Mouse (Mus musculus) ES-E14 (cell line): ENCODE results near the gene Pbx3. TPM values are rescaled to one million over a fixed set of nuclear protein-coding genes. Genes with fewer than 3 reads are reported as not detected.

Experiments
- DNase-seq: peaks from one replicate; pipeline ENCODE4 v3.0.0-alpha.2; 2013; ENCODE audit warnings: low read depth, low spot score
- H3K27ac ChIP-seq: 2 replicates; pipeline ENCODE4 v1.5.1; 2012; ENCODE audit warnings: low read depth, mild to moderate bottlenecking, low read length, moderate library complexity, mixed read lengths; ENCODE audit not compliant: poor library complexity, insufficient read depth, severe bottlenecking
- H3K36me3 ChIP-seq: 2 replicates; pipeline ENCODE4 v1.6.1; 2012; ENCODE audit warnings: mild to moderate bottlenecking, low read length, moderate library complexity, mixed read lengths; ENCODE audit not compliant: control insufficient read depth, poor library complexity, insufficient read depth, severe bottlenecking
- H3K4me1 ChIP-seq, 2 experiments: fragments of 150-350 bp in 1 of 2; sonication (generic) in 1 of 2; 2 replicates each; pipeline ENCODE4 v1.6.1; 2012; ENCODE audit warnings: low read length in 2 of 2, mild to moderate bottlenecking in 1 of 2, mixed read lengths in 1 of 2; ENCODE audit not compliant: control insufficient read depth in 2 of 2, insufficient read depth in 2 of 2, poor library complexity in 1 of 2
- H3K4me3 ChIP-seq, 2 experiments: fragments of 150-350 bp in 1 of 2; sonication (generic) in 1 of 2; 2 replicates each; pipeline ENCODE4 v1.5.1; 2012; ENCODE audit warnings: low read length in 2 of 2, low read depth in 1 of 2, mild to moderate bottlenecking in 1 of 2, mixed read lengths in 1 of 2; ENCODE audit not compliant: insufficient read depth in 1 of 2, poor library complexity in 1 of 2, severe bottlenecking in 1 of 2
- H3K9ac ChIP-seq: 2 replicates; pipeline ENCODE4 v1.6.1; 2012; ENCODE audit warnings: low read depth, mild to moderate bottlenecking, low read length, mixed read lengths; ENCODE audit not compliant: poor library complexity, insufficient read depth, severe bottlenecking
- H3K9me3 ChIP-seq: fragments of 150-350 bp; sonication (generic); 2 replicates; pipeline ENCODE4 v1.6.1; 2012; ENCODE audit warnings: low read depth, mild to moderate bottlenecking, low read length; ENCODE audit not compliant: control insufficient read depth, insufficient read depth
- CHD2 ChIP-seq: IDR thresholded peaks from 2 replicates; pipeline ENCODE4 v1.6.1; 2014; ENCODE audit warnings: mild to moderate bottlenecking, low read depth, low read length, inconsistent platforms
- HCFC1 ChIP-seq: IDR thresholded peaks from 2 replicates; pipeline ENCODE4 v1.6.1; 2012; ENCODE audit warnings: low read length, inconsistent platforms, borderline replicate concordance; ENCODE audit not compliant: insufficient read depth
- MAFK ChIP-seq: IDR thresholded peaks from 2 replicates; pipeline ENCODE4 v1.6.1; 2014; ENCODE audit warnings: mild to moderate bottlenecking, low read depth, low read length, inconsistent platforms; ENCODE audit not compliant: insufficient read depth
- ZC3H11A ChIP-seq: IDR thresholded peaks from 2 replicates; pipeline ENCODE4 v1.6.1; 2012; ENCODE audit warnings: low read depth, mild to moderate bottlenecking, inconsistent platforms, low read length, borderline replicate concordance
- ZNF384 ChIP-seq: IDR thresholded peaks from 2 replicates; pipeline ENCODE4 v1.6.1; 2012; ENCODE audit warnings: low read depth, low read length, inconsistent platforms
- in situ Hi-C, 2 experiments: fragments of 600-800 bp; cut with MboI; formaldehyde crosslinking; loops; one replicate each; pipeline ENCODE4 v1.15.1; 2025; ENCODE audit warnings: low sequenced_read_pairs in 2 of 2, inconsistent platforms in 1 of 2; ENCODE audit not compliant: unreplicated experiment in 2 of 2
- total RNA-seq: library from RNA; depleted of rRNA; stranded (reverse); fragments of 300-350 nt; gene quantifications from 2 replicates; pipeline ENCODE4 v1.2.3, GENCODE M21; 2012

Gene Pbx3
- total RNA-seq, 1 experiment: 6.6 TPM

- in situ Hi-C loops: no loop called here
- Histone ChIP-seq H3K27ac (no peak overlapping the region), H3K36me3 (no peaks in the 10 kb centered on the region), H3K4me1 (no peaks in the 10 kb centered on the region; a peak in 1 of 4 replicates), H3K4me3 (no peak overlapping the region), H3K9me3 (no peaks in the 10 kb centered on the region), H3K9ac (no peak overlapping the region)
- TF ChIP-seq CHD2: no peak
- TF ChIP-seq MAFK: no peak
- no peak for TF ChIP-seq ZNF384
- TF ChIP-seq HCFC1: no peak
- no peak for TF ChIP-seq ZC3H11A
- DNase-seq: no peak
Observed at GRCm38 (mm10) chr2:34148214-34148613, 224.7 kb downstream of the Pbx3 start.

DNA sequence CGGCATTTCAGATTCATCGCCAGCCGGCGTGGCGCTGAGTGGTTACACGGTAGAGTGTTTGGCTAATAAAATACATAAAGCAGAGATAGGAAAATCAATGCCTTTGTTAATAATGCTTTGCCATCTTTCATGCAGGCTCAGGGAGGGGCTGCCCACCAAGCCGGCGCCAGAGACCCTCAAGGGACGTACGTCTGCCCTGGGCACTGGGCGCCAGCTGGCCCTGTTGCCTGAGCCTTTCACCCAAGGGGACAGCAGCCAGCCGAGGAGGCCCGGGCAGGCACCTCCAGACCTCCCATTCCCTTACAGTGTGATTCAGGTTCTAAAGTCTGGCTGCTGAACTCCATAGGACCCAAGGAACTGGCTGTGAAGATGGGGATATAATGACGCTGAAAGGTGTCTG, 225.5 kb downstream of the Pbx3 start:
- H3K27ac ChIP-seq: no peak overlapping the region
- no peak overlapping the region for H3K9ac ChIP-seq
- in situ Hi-C loops: no loop called here
- TF ChIP-seq ZC3H11A (no peak), ZNF384 (no peak), MAFK (no peak), HCFC1 (no peak)
- no peaks in the 10 kb centered on the region for H3K36me3 ChIP-seq
- H3K4me1 ChIP-seq: no peaks in the 10 kb centered on the region; a peak in 1 of 4 replicates
- no peak for DNase-seq
- H3K4me3 ChIP-seq: no peak overlapping the region
- H3K9me3 ChIP-seq: no peaks in the 10 kb centered on the region

- no peak for DNase-seq
- no peaks in the 10 kb centered on the region for H3K9me3 ChIP-seq
- no peaks in the 10 kb centered on the region for H3K36me3 ChIP-seq
- no peaks in the 10 kb centered on the region; a peak in 1 of 4 replicates for H3K4me1 ChIP-seq
- H3K27ac ChIP-seq: no peak overlapping the region
- TF ChIP-seq CHD2 (no peak), ZC3H11A (no peak), ZNF384 (no peak), MAFK (no peak), HCFC1 (no peak)
- H3K9ac ChIP-seq: no peak overlapping the region
- in situ Hi-C loops: no loop called here
- no peak overlapping the region for H3K4me3 ChIP-seq
Observed at GRCm38 (mm10) chr2:34147036-34147435, 225.9 kb downstream of the Pbx3 start.

DNA sequence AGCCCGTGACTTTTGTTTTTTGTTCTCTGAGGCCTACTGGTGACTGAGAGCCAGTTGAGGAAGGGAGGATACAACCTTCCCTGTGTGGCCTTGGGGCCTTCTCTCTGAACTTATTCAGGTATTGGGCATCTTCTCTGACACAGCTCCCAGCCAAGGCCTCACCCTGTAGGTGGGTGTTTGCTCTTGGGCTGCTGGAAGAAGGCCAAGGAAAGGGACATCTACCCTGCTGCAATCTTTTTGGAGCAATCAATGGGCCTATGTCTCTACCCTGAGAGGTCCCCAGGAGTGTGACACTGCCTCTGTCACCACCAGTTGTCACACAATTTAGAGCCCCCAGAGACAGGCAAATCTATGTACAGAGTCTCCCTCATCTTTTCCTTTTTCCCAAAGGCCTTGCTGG, 226.5 kb downstream of the Pbx3 start:
- Histone ChIP-seq H3K36me3 (no peaks in the 10 kb centered on the region), H3K4me3 (no peak overlapping the region), H3K9me3 (no peaks in the 10 kb centered on the region), H3K4me1 (no peaks in the 10 kb centered on the region; a peak in 1 of 4 replicates), H3K9ac (no peak overlapping the region), H3K27ac (no peak overlapping the region)
- in situ Hi-C loops: no loop called here
- no peak for DNase-seq
- TF ChIP-seq MAFK (no peak), HCFC1 (no peak), CHD2 (no peak), ZNF384 (no peak), ZC3H11A (no peak)

DNA sequence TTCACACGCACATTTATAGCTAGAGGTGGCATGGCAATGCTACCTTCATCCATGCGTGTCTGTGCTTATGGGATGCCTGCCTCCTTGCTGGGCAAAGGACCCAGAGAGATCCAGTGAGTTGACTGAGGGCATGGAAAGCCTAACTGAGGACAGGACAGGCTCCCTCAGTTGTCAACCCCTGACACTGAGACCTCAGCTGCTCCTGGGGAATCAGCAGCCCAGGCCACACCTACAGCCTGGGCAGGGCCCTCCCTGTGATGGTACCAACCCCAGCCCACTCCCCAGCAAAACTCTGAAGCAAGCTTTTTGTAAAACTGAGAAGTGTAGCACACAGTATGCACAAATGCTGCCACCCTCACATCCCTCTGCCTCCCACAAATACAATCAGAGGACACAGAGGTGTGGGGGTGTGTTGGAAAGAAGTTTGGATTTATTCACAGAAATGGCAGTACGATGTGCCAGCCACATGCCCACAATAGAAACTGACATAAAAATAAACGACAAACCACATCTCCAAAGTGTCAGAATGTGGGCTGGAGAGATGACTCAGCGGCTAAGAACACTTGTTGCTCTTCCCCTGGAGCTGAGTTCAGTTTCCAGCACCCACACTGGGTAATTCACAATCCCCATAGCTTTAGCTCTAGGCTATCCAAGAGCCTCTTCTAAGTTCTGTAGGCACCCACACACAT, 233.3 kb downstream of the Pbx3 start:
- TF ChIP-seq HCFC1 (no peak), CHD2 (no peak), ZNF384 (no peak)
- no peaks in the 10 kb centered on the region for H3K36me3 ChIP-seq
- in situ Hi-C loops: no loop called here
- no peak overlapping the region for H3K9ac ChIP-seq
- no peaks in the 10 kb centered on the region for H3K9me3 ChIP-seq
- no peaks in the 10 kb centered on the region for H3K4me1 ChIP-seq
- H3K27ac ChIP-seq: no peak overlapping the region
- DNase-seq: no peak
- H3K4me3 ChIP-seq: no peak overlapping the region
